Mouse (Mus musculus): ENCODE results near the gene Kank1. TPM values are rescaled to one million over a fixed set of nuclear protein-coding genes. Genes with fewer than 3 reads are reported as not detected.

The Kank1 gene
- total and polyA plus RNA-seq, 2 experiments from 2014 or later: 6.0 to 16.6 TPM

DNA sequence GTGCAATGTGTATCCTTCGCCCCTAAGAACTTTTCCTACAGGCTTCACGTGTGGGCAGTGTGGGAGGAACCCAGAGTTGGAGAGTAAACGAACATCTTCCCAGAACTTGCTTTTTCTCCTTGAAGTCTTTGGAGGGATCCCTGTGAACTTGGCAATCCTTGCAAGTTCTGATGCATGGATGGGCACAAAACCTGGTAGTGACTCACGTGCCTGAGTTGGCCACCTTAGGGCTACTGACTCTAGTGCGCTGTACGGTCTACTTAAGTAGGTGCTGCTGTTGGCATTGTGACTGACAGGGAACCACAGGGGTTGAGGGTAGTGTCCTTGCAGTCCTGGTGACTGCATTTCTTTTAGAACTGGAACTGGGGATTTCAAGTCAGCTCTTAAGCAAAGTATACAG is 21.5 kb downstream of the Kank1 start:
- no peak for TF ChIP-seq CTCF (IDR thresholded peaks at IDR 0.05)
- DNase-seq (ENCODE audit: low spot score) (no peak), ATAC-seq (ENCODE audit: low FRiP score) (no peak)
- no peaks in the 10 kb centered on the region for H3K9me3 ChIP-seq (ENCODE audit: low read length)
- no peaks in the 10 kb centered on the region for H3K36me3 ChIP-seq (ENCODE audit: insufficient read depth, low read length)
- WGBS: 89% methylated on average over 6 of the region's 6 CpGs
- H3K27me3 ChIP-seq (ENCODE audit: insufficient read depth, low read length): no peaks in the 10 kb centered on the region
- H3K4me3 ChIP-seq (ENCODE audit: low read depth, low read length): no peak overlapping the region
- H3K4me1 ChIP-seq (ENCODE audit: insufficient read depth, low read length): no peaks in the 10 kb centered on the region
- no peak overlapping the region for H3K27ac ChIP-seq (ENCODE audit: low read depth, low read length)
- no peak overlapping the region for H3K9ac ChIP-seq (replicated peaks; ENCODE audit: low read length, poor library complexity, severe bottlenecking)
- no peak overlapping the region for H3K4me2 ChIP-seq (ENCODE audit: low read depth, low read length, poor library complexity, severe bottlenecking)

- Histone ChIP-seq H3K36me3 (ENCODE audit: insufficient read depth, low read length) (no peaks in the 10 kb centered on the region), H3K9ac (replicated peaks; ENCODE audit: low read length, poor library complexity, severe bottlenecking) (no peak overlapping the region), H3K4me2 (ENCODE audit: low read depth, low read length, poor library complexity, severe bottlenecking) (no peak overlapping the region), H3K4me3 (ENCODE audit: low read depth, low read length) (no peak overlapping the region), H3K27me3 (ENCODE audit: insufficient read depth, low read length) (no peaks in the 10 kb centered on the region), H3K4me1 (ENCODE audit: insufficient read depth, low read length) (0 out of 2 replicates have a peak, but pooled peaks cover 5% of the 10 kb centered on the region), H3K27ac (ENCODE audit: low read depth, low read length) (no peak overlapping the region), H3K9me3 (ENCODE audit: low read length) (no peaks in the 10 kb centered on the region)
- 25% methylated on average over 9 of the region's 9 CpGs for WGBS
- ATAC-seq (ENCODE audit: low FRiP score) (no peak), DNase-seq (ENCODE audit: low spot score) (no peak)
- TF ChIP-seq CTCF (IDR thresholded peaks at IDR 0.05): no peak
Observed at GRCm38 (mm10) chr19:25266181-25266580, 29.4 kb downstream of the Kank1 start.

DNA sequence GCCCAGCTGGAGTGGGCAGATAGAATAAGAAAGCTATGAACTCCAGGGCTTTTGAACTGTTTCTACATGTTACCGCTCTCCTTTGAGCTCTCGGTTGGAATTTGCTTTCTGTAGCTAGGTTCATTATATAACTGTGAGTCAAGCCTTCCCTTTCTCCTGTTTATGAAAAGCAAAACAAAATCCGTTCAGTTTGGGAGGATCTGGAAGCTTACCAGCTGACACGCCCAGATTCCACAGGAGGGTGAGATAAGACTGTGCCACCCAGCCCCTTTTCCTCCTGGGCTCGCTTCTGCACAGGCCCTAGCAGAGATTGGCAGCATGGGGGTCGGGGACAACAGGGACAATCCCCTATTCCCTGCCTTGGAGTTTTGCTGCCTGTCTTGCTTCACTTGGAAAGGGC is 30.5 kb downstream of the Kank1 start:
- H3K4me3 ChIP-seq (ENCODE audit: low read depth, low read length): no peak overlapping the region
- H3K27ac ChIP-seq (ENCODE audit: low read depth, low read length): 0 out of 2 replicates have a peak overlapping the region, but pooled peaks have one; percentile 19
- TF ChIP-seq CTCF (IDR thresholded peaks at IDR 0.05): no peak
- 0 out of 2 replicates have a peak, but pooled peaks cover 5% of the 10 kb centered on the region for H3K4me1 ChIP-seq (ENCODE audit: insufficient read depth, low read length)
- no peaks in the 10 kb centered on the region for H3K9me3 ChIP-seq (ENCODE audit: low read length)
- H3K4me2 ChIP-seq (ENCODE audit: low read depth, low read length, poor library complexity, severe bottlenecking): no peak overlapping the region
- no peaks in the 10 kb centered on the region for H3K27me3 ChIP-seq (ENCODE audit: insufficient read depth, low read length)
- WGBS: 31% methylated on average over 6 of the region's 6 CpGs
- H3K36me3 ChIP-seq (ENCODE audit: insufficient read depth, low read length): no peaks in the 10 kb centered on the region
- ATAC-seq (ENCODE audit: low FRiP score): no peak
- H3K9ac ChIP-seq (replicated peaks; ENCODE audit: low read length, poor library complexity, severe bottlenecking): no peak overlapping the region
- DNase-seq (ENCODE audit: low spot score): no peak

- H3K27ac ChIP-seq (ENCODE audit: low read depth, low read length): no peak overlapping the region
- no peak overlapping the region for H3K4me2 ChIP-seq (ENCODE audit: low read depth, low read length, poor library complexity, severe bottlenecking)
- peak; percentile 90 for DNase-seq (ENCODE audit: low spot score)
- no peaks in the 10 kb centered on the region for H3K9me3 ChIP-seq (ENCODE audit: low read length)
- H3K9ac ChIP-seq (replicated peaks; ENCODE audit: low read length, poor library complexity, severe bottlenecking): no peak overlapping the region
- no peaks in the 10 kb centered on the region for H3K36me3 ChIP-seq (ENCODE audit: insufficient read depth, low read length)
- H3K27me3 ChIP-seq (ENCODE audit: insufficient read depth, low read length): no peaks in the 10 kb centered on the region
- 0 out of 2 replicates have a peak, but pooled peaks cover 5% of the 10 kb centered on the region for H3K4me1 ChIP-seq (ENCODE audit: insufficient read depth, low read length)
- ATAC-seq (ENCODE audit: low FRiP score): 0 out of 2 replicates have a peak, but pooled peaks have one; percentile 41
- WGBS: 76% methylated on average over 6 of the region's 6 CpGs
- no peak overlapping the region for H3K4me3 ChIP-seq (ENCODE audit: low read depth, low read length)
- no peak for TF ChIP-seq CTCF (IDR thresholded peaks at IDR 0.05)
Observed at GRCm38 (mm10) chr19:25268532-25268931, 31.8 kb downstream of the Kank1 start.

DNA sequence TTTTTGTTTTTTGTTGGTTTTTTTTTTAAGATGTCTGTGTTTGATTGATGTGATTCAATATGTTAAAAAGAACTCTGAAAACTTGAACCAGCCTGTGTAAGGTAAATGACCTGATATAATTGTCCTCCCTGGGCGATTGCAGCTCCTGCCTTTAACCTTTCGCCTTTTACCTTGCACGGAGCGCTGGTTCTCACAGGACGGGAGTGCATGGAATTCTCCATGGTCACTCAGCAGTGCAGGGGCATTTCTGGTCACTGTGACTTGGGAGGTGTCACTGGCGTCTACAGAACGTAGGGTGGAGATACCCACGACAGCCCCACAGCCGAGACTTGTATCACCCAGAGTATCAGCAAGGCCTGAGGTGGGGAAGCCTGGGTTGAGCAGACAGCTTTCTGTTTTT is 34.8 kb downstream of the Kank1 start:
- H3K27me3 ChIP-seq (ENCODE audit: insufficient read depth, low read length): no peaks in the 10 kb centered on the region
- 0 out of 2 replicates have a peak, but pooled peaks cover 5% of the 10 kb centered on the region for H3K4me1 ChIP-seq (ENCODE audit: insufficient read depth, low read length)
- no peaks in the 10 kb centered on the region for H3K36me3 ChIP-seq (ENCODE audit: insufficient read depth, low read length)
- 66% methylated on average over 9 of the region's 9 CpGs for WGBS
- H3K4me3 ChIP-seq (ENCODE audit: low read depth, low read length): no peak overlapping the region
- ATAC-seq (ENCODE audit: low FRiP score) (no peak), DNase-seq (ENCODE audit: low spot score) (no peak)
- no peaks in the 10 kb centered on the region for H3K9me3 ChIP-seq (ENCODE audit: low read length)
- TF ChIP-seq CTCF (IDR thresholded peaks at IDR 0.05): no peak
- H3K27ac ChIP-seq (ENCODE audit: low read depth, low read length): no peak overlapping the region
- no peak overlapping the region for H3K9ac ChIP-seq (replicated peaks; ENCODE audit: low read length, poor library complexity, severe bottlenecking)
- no peak overlapping the region for H3K4me2 ChIP-seq (ENCODE audit: low read depth, low read length, poor library complexity, severe bottlenecking)

- Histone ChIP-seq H3K9ac (replicated peaks; ENCODE audit: low read length, poor library complexity, severe bottlenecking) (no peak overlapping the region), H3K4me3 (ENCODE audit: low read depth, low read length) (no peak overlapping the region), H3K4me2 (ENCODE audit: low read depth, low read length, poor library complexity, severe bottlenecking) (no peak overlapping the region), H3K4me1 (ENCODE audit: insufficient read depth, low read length) (no peaks in the 10 kb centered on the region), H3K27me3 (ENCODE audit: insufficient read depth, low read length) (no peaks in the 10 kb centered on the region), H3K27ac (ENCODE audit: low read depth, low read length) (no peak overlapping the region), H3K9me3 (ENCODE audit: low read length) (no peaks in the 10 kb centered on the region), H3K36me3 (ENCODE audit: insufficient read depth, low read length) (no peaks in the 10 kb centered on the region)
- TF ChIP-seq CTCF (IDR thresholded peaks at IDR 0.05): no peak
- ATAC-seq (ENCODE audit: low FRiP score): no peak
- no peak for DNase-seq (ENCODE audit: low spot score)
Observed at GRCm38 (mm10) chr19:25273179-25273578, 36.4 kb downstream of the Kank1 start.
